Mouse (Mus musculus): ENCODE measurements around the gene Coq7.

Gene Coq7

DNA sequence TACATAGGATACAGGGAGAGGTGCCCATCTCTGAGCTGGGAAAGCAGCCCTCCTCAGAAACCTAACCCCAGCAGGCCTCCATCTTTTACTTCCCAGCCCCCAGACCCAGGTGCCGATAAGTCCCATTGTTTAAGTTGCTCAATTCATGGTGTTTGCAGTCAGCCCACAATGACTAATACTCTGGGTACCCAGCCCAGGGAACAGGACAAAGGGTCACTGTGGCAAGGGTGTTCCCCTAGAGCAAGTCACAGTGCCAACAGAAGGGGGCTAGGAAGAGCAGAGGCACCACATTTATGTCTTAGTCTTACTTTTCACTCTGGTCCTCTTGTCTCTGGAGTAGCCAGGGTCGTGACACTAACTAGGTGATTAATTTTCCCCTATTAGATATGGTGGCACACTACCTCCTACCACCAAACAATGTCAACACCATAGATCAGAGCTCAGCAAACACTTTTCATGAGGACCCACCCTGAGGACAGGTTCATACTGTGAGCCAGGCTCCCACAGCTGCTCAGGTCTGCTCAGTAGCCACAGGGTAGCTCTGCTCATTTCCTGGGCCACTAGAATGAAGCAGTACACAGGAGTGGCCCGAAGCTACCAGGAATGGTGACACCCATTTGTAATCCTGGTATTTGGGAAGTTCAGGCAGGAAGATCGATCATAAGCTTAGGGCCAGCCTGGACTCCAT, 38.1 kb downstream of the Coq7 start:
- DNase-seq (ENCODE audit: low read depth): no peak

DNA sequence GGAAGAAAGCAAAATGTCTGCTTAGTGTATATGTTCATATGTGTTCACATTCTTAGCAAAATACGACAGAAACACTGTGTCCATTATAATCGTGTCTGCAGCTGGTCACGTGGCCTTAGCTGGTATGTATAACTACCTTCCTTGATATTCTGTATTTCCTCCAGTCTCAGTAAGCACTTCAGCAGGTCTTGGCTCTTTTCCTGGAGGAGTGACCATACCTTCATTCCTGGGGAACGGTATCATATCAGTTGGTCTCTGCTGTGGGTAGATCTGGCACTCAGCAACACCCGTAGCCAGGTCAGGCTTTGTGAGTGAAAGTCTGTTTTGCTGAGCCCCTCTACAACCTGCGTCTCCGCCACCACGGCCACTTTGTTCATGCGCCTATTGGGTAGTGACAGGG, 39.3 kb downstream of the Coq7 start:
- DNase-seq (ENCODE audit: low read depth): no peak

DNA sequence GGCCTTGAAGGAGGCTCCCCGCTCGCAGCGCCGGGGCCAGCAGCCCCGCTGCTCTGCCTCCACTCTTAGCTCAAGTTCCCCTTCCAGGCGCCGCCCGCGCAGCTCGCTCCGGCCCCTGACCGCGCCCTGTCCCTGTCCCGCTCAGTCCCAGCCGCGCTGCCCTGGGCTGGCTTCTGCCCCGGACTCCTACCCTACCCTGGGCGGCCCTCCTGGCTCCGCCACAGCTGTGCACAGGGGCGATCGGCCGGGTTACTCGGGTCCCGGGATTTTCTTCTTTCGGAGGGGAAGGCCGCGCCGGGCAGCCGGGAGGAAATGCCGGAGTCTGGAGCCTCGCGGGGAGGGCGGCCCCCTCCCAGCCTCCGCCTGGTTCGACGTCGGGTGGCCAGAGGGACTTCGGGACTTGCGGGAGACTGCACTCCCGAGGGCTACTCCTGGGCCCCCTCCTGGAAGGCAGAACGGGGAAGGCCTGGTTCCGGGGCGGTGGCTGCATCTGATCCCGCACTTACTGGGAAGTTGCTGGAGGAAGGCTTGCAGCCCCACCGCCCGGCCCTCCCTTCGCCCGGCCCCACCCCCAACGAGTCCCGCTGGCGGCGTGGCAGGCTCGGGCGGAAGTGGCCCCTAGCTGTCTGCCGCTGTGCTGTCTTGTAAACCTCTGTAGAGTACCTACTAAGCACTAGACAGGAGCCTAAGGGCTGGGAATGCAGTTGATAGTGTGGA, 41.6 kb downstream of the Coq7 start, which contains the start of gene Itpripl2:
Gene Itpripl2 (minus strand): TSS at position 545 of the 717 bp plus-strand sequence.
- DNase-seq (ENCODE audit: low read depth): peak; percentile 89

DNA sequence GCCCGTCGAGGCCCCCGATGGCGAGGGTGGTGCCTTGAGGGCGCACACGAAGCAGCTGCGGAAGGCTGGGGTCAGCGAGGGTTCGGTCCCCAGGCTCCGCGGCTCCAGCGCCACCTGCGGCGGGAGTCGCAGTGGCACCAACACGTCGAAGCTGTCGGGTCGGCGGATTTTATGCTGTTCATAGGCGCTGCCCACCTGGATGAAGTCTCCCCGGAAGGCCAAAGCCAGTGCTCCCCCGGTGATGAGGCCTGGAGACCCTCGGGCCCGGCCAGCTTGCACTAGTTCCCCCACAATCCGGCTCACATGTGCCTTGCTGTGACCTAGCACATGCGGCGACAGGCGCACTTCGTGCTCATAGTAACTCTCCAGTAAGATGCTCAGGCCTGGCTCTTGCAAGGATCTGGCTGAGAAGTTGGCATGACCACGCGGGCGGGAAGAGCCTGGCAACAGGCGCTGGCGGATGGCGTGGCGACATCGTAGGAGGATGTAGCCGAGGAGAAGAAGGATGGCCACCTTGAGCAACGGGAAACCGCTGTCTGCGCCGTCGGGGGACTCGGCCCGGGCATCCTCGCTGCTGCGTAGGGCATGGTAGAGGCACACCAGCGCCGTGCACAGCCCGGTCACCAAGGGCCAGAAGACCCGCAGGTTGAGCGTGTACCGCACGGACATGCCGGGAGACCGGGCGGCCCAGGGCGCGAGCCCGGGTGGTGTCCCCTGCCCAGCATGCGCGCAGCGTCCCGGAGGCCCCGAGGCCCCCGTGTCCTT, 42.3 kb downstream of the Coq7 start:
- DNase-seq (ENCODE audit: low read depth): peak; percentile 70

DNA sequence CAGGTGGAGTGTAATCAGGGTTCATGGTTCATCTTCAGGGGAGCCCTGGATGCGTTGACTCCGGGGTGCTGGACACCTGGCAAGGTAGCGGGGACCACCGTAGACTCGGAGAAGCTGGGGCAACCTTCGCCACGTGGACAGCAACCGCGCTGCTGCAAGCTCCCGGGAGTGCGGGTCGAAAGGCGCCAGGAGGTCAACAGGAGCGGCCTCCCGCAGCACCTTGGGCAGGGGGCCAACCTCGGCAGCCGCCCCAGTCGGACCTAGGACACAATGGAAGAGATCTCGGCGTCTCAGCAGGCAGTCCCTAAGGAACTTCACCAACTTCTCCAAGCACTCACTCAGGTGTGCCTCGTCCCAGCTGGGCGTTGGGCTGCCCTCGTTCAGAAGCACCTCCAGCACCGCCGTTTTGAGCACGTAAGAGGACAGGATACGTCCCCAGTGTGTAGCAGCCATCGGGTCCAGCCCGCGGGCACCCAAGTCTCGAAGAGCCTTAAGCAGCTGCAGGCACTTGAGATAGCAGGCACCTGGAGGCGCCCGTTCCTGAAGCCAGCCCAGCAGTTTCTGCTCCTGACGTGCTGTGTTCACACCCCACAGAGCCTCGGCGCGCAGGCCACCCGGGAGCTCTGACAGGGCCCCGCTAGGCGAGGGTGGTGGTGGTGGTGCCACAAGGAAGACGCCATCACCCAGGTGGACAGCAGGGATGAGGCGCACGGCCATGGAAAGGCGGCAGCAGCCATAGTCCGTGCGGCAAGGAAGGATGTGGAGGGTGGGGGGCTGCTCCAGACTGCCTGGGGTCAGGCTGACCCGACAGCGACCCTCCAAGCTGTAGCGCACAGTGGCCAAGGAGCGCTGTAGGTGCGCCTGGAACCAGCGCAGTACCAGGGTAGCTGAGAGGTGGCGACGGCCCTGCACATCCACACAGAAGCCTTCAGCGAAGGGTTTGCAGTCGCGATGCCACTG, 43.2 kb downstream of the Coq7 start:
- peak; percentile 49 for DNase-seq (ENCODE audit: low read depth)

DNA sequence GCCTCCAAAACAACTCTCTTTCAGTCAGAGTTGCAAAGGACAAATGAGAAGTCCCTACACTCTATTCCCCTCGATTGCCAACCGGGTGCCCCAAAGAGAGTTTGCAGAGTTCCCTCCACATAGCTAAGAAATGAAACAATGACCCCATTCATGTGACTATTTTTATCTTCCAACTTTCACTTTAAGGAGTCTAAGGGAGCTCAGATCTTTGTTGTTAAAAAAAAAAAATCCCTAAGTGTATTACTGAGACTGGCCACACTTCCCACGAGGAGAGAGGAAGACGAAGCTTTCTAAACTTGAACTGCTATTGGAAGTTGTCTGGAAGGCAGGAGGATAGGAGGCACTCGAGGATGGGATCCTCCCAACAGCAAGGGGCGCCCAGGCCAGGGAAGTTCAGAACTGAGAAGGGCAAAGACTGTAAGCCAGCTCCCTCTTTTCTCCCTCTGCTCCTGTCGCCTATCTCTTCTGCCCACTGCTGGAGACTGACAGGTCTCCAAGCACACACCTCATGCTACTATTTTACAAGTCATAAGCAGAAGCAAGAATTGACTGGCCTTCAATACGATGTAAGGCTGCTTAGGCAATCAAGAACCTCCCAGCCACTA, 45.0 kb downstream of the Coq7 start:
- peak; percentile 55 for DNase-seq (ENCODE audit: low read depth)

DNA sequence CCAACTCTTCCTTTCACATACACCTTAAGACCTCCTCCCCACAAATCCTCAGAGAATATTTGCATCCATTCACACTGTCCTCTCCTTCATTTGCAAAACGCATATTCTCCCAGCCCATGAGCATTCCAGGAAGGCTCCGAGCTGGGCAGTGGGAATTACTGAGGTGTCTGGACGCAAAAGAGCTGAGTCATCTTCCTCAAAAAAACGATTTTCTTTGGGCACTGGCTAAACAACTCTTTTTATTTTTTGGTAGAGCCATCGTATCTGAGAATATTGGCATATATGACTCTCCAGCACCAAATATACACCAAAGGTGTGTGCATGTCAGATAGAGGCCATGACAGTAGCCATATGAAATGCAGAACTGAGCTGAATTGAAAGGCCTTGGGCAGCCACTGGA, 46.2 kb downstream of the Coq7 start:
- DNase-seq (ENCODE audit: low read depth): peak; percentile 61

DNA sequence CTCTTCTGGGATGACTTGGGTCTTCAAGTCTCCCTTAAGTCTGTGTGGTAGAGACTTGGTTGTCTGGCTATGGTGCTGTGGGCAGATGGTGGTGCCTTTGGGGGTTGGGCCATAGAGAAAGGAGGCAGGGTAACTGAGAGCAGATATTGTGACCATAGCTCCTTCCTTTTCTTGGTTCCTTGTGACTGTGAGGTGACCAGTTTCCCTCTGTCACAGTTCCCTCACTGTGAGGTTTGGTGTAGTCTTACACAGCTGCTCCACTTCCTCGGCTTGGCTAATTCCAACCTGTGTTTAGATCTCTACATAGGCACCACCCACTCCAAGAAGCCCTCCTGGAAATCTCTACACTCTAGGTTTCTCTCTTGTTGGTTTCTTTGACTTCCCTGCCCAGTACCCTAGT, 49.2 kb downstream of the Coq7 start:
- DNase-seq (ENCODE audit: low read depth): no peak

DNA sequence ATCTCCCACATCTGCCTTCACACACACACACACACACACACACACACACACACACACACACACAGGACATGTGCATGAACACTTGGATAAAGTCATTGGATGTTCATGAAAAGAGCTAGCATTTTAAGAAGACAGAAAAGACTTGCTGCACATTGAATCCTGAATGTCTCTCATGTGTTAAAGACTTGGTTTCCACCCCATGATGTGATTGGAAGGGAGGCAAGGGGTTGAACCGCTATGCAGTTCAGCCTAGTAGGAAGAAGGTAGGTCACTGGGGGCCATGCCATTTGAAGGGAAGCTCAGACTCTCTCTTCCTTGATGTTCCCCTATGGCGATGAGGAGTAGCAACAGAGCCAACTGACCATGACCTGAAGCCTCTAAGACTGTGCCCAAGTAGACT, 51.2 kb downstream of the Coq7 start:
- no peak for DNase-seq (ENCODE audit: low read depth)

DNA sequence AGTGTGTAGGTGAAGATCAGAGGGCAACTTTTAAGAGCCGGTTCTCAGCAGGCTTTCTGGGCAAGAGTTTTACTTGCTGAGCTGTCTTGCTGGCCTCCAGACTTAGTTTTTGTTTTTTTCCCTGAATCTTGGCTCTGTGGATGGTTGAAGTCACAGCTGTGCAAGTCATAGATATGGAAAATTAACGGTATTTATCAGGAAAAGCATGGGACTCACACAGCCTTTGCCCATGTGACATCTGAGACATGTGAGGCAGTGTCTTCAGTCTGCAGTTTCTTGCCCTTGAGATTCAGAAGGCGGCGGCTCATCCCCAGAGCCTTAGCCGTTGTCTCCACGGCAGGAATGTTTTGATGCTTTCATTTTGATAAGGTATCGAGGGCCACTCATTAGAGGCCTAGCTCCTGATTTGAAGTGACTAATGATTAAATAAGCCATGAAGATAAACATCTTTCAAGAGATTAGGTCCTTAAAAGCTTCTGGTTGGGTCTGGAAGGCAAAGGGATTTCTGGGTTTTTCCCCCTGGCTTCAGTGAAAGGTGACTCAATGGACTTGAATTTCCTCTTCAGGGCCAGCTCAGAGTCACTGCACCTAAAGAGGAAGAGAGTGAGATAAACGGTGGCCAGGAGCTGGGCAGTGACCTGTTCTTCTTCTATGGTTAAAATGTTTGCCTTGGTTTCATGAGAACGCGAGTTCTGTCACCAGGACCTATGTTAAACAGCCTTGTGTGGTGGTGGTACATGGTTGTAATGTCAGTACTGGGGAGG, 51.9 kb downstream of the Coq7 start:
- peak; percentile 49 for DNase-seq (ENCODE audit: low read depth)

DNA sequence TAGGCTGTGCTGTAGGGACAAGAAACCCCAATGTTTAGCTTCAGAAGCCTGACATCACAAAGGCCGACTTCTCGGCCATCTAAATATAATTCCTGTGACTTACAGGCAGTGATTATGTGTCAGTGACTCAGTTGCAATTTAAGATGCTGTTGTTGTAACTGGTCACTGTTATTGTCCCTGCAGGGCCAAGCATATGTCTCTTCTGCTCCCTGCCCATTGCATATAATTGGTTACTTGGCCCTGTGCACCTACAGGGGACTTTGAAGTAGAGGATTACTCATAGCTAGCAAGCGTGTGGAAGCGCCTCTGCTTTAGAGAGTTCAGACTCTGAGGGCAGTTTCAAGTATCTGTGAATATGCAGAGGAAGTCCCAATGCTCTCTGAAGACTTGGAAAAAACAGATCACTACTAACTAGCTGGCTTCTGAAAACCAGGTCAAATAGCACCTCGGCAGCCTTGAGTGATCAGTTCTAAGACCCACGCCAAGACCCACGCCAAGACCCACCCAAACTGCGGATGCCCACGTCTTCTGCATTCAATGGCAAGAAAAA, 52.9 kb downstream of the Coq7 start:
- no peak for DNase-seq (ENCODE audit: low read depth)

DNA sequence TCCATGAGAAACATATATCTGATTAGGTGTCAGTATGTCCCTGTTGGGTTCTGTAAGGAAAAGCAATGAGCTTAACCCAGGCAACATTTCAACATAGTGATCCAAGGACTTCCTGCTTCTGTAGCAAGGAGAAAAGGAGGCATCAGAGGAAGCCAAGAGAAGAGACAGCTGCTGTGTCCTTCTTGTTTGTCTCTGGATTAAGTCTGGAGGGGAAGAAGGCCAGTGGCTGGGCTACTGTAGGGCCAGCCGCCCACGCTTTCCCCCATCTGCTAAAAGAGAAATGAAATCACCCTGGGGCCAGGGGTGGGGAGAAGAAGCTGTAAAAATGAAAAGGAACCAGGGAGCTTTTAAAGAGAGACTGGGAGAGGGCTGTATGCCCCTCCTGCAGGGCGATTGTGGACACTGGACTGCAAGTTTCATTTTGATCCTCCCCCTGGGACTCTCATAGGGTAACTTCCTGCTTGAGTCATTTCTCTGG, 54.3 kb downstream of the Coq7 start:
- DNase-seq (ENCODE audit: low read depth): peak; percentile 47

DNA sequence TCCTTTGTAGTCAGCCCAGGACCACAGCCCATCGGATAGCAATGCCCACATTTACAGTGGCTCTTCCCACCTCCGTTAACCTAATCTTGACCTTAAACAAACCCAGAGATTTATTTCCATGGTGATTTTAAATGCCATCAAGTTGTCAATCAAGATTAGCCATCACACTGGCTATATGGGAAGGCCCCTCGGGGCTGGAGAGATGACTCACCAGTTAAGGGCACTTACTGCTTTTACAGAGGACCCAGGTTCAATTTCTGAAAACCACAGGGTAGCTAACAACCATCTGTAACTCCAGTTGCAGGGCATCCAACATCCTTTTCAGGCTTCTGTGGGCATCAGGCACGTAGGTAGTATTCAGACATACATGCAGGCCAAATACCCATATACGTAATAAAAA, 56.7 kb downstream of the Coq7 start:
- DNase-seq (ENCODE audit: low read depth): no peak

DNA sequence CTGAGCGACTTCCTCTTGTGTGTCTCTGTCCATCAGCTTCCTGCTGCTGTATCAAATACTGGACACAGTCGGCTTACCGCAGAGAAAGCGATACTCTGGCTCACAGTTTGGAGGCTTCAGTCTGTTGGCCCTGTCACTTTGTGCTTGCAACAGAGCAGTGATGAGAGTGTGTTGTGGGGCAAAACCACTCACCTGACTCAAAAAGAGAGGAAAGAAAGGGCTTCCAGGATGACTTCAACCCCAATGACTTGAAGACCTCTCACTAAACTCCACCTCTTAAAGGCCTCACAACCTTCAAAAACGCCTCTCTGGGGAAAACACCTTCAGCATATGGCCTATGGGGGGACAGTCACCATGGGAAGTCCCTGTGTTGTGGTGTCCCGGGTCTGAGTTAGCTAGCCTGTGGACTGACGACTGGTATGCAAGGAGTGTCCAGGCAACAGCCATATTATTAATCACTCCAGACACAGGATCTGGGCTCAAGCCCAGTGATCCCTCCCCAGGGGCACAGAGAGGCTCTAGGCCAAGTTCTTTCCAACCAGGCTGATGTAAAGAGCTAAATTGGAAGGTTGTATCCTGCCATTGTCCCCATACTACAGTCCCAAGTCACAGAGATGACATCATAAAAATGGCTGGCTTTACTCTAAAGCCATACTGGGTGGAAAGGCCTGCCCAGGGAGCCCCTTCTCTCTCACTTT, 58.0 kb downstream of the Coq7 start:
- peak; percentile 75 for DNase-seq (ENCODE audit: low read depth)

DNA sequence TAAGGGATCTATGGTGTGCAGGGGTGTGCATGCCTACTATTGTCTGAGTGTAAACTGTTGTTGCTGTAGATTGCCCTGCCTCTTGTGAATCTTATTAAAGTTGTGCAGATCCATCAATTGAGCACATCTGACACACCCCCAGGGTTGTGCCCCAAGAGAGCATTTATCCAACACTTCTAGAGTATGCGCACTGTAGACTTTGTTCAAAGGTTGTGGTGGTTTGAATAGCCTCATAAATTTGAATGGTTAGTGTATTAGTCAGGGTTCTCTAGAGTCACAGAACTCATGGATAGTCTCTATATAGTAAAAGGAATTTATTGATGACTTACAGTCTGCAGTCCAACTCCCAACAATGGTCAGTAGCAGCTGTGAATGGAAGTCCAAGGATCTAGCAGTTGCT, 60.3 kb downstream of the Coq7 start:
- no peak for DNase-seq (ENCODE audit: low read depth)

DNA sequence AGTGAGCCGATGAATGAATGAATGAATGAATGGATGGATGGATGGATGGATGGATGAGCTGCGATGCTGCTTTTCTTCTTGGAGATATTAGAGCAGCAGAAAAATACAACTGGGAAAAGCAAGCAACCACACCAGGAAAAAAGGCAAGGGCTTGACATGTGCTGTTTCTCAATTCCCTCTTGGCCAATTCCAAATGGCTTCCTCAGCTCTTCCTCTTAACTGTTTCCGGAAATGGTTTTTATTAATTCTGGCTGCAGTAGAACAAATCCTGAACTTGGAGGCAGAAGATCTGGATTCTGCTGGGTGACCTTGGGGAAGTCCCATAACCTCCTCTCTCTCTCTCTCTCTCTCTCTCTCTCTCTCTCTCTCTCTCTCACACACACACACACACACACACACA, 65.1 kb downstream of the Coq7 start:
- DNase-seq (ENCODE audit: low read depth): no peak

DNA sequence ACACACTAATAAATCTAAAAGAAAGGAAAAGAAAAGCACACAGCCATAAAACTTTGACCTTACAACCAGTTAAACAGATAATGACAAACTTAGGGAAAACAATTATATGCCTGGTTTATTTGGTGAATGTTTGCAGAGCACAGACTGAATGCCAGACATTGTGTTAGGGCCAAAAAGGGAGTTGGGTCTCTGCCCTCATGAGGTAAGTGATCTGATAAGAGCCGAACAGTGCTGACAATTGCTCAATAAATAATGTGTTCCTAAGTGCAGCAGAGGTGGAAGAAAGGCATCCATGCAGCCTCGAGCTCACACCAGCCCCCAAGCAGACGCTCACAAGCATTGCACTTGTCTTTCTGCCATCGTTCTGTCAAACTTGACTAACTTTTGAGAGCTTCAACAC, 68.7 kb downstream of the Coq7 start:
- peak; percentile 83 for DNase-seq (ENCODE audit: low read depth)

DNA sequence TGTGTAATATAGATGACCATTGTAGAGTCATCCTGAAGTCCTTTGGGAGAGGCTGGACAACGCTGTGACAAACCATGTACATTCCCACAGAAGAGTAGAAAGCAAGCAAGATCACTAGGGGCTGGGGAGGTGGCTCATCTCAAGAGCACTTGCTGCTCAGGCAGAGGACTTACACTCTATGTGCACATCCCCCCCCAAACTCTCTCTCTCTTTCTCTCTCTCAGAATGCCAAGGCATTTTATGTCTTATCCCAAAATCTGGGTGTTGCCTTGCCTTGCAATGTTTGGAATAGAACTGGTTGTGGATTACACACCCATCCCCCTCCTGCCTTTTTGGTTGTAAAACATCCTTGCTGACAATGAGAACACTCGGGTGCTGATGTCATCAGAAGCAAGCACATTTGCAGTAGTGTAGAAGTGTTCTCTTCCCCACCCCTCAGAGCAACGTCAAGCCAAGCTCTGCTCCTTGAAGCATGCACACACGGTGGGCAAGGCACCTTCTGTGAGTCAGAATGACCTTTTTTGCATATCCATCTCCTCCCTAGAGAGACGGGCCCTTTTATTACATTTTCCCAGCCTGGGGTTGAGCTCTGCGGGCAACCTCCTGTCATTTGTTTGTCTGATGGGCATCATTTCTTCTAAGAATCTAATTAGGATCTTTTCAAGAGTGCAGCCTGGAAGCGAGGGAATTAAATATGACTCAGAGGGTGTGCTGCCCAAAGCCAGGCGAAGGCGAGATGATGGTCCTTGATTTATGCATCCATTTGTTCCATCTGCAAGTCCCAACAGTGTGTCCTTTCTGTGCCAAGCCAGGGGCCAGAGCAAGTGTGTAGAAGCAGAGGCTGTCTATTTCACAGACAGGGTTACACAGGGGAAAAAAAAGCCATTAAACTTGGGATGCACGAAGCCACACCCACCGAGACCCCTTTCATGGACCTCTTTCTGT, 70.1 kb downstream of the Coq7 start:
- peak; percentile 61 for DNase-seq (ENCODE audit: low read depth)

All from NIH3T3 (cell line).